Mouse (Mus musculus) lung, adult 2 months (tissue): Measurements from ENCODE around the gene Zfp27. TPM values are rescaled to one million over a fixed set of nuclear protein-coding genes. Genes with fewer than 3 reads are reported as not detected.
A peak's percentile ranks its signal among the peaks of the same experiment; 100 is the strongest.

Experiments used
- DNase-seq: peaks from one replicate; pipeline ENCODE4 v3.0.0; 2022
- H3K4me1 ChIP-seq: fragments of 200-500 bp; 2 replicates; pipeline ENCODE4 v1.6.1; 2011; ENCODE audit warnings: low read length; ENCODE audit not compliant: control insufficient read depth, insufficient read depth
- H3K4me3 ChIP-seq: fragments of 200-500 bp; replicated peaks from 2 replicates; pipeline ENCODE3; 2011; ENCODE audit warnings: low read depth, mild to moderate bottlenecking, control low read depth, low read length; ENCODE audit errors: extremely low read depth
- CTCF ChIP-seq: fragments of 200-500 bp; IDR thresholded peaks from 2 replicates; pipeline ENCODE4 v1.5.1; 2011; ENCODE audit warnings: mild to moderate bottlenecking, low read length, control low read depth; ENCODE audit not compliant: insufficient read depth
- POLR2A ChIP-seq: fragments of 200-500 bp; IDR thresholded peaks from 2 replicates; pipeline ENCODE4 v1.6.1; 2011; ENCODE audit warnings: low read depth, mild to moderate bottlenecking, control low read depth, low read length, borderline replicate concordance; ENCODE audit errors: extremely low read depth
- WGBS: fragments of 180-500 bp; shearing (Covaris S2); methylation state at CpG from one replicate; pipeline ENCODE4 v1.1.7; 2018; 5-methylcytosine and 5-hydroxymethylcytosine counted together
- polyA plus RNA-seq: library from polyadenylated mRNA; depleted of rRNA; stranded (reverse); fragments of >200 nt; gene quantifications from 2 replicates; pipeline ENCODE4 v1.2.3, GENCODE M21; 2012; rRNA removed

The Zfp27 gene
- polyA plus RNA-seq: 1.5 and 2.6 TPM in 2 replicates

DNA sequence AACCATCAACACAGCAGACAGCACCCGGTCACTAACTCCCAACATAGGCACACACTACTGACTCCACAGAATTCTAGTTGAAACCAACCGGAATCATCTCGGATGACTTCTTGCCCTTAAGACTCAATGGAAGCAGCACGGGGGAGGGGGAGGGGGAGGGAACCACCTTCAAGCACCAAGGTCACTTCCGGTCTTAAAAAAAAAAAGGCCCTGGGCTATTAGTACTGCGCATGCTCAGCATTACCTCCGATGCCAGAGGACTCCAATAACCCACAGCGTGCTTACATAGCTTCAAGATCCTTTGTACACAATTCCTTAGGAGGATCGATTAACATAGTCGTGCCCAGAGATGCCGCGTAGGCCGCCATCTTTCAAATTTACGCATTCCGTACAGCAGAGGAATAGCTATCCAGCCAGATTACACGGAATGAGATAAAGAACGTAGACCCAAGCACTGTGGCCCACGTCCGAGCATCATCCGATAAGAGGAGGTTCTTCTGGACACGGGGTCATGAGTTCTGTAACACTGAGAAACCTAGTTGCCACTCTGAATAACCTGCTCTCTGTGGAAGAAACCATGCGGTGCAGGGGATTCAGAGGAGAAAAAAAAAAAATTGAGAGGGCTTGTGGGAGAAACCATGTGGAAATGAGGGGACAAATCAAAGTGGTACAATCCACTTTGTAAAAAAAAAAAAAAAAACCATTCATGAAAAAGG lies at the start of gene Zfp27:
Gene Zfp27, minus strand, starts transcription at position 607 of the 716 bp plus-strand sequence.
- WGBS: under 1% methylated on average over 22 of the region's 22 CpGs
- DNase-seq: peak; percentile 57
- H3K4me3 ChIP-seq: peak within 1 kb of the TSS; percentile 95
- H3K4me1 ChIP-seq: no peaks in the 10 kb centered on the region; the same call in none of the 2 replicates
- TF ChIP-seq POLR2A (peak; percentile 45; the same call in 1 of the 2 replicates), CTCF (no peak)

DNA sequence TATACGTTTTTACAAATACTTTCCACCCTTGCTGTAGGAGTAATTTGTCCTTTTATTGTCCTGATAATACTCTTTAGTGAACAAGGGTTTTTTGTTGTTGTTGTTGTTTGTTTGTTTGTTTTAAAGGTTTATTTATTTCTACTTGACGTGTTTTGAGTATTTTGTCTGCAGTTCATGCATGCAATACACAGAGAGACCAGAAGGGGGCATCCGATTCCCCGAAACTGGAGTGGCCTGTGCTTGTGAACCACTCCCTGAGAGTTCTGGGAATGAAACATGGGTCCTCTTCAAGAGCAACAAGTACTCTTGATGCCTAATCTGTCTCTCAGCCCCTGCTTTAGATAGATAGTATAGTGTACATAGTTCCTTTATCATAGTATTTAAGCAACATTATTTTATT lies 48.4 kb upstream of the Zfp27 start:
- DNase-seq: peak; percentile 18
- no peak overlapping the region for H3K4me3 ChIP-seq
- TF ChIP-seq POLR2A (no peak), CTCF (peak; percentile 53)
- 17% methylated on average over 4 of the region's 4 CpGs for WGBS
- H3K4me1 ChIP-seq: no peaks in the 10 kb centered on the region; the same call in 1 of the 2 replicates

DNA sequence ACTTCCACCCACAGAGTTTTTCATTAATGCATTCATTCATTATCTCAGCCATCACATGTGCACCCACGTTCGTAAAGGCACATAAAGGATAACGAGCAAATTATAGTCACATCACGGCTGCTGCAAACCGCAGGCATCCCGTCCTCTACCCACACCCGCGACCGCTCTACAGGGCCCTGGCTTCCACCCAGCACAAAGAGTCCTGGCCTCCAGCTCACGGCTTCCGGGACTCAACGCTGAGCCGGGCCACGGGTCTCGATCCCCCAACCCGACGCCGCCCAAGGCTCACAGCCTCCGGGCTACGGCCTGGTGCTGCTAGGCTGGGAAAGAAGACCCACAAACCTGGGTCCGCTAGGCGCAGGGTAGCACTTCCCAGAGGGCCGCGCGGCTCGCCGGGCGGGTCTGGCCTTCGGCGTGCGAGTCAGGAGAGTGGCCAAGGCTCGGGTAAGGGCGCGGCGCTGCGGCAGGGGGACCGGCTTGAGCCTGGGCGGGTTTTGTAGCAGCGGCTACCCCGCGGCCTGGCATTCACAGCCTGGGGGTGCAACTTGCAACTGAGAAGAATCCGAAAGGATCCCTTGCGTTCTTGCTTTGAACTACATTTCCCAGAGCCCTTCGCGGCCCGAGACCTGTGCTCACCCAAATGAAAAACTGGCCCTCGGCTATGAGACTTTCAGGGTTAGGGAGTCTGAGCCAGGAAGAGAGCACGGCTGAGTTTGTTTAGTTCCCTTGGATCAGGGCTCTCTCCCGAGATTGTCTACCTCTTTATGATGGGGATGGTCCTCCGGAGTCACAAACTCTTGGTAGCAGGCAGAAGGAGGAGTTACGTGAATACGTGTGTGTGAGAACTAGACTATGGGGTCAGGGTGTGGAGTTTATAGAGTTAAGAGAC lies 47.4 kb upstream of the Zfp27 start, which contains the start of gene Zfp74:
Gene Zfp74, minus strand, starts transcription at position 577 of the 889 bp plus-strand sequence.
- WGBS: under 1% methylated on average over 52 of the region's 52 CpGs
- peak; percentile 74 for DNase-seq
- Histone ChIP-seq H3K4me1 (no peaks in the 10 kb centered on the region; the same call in 1 of the 2 replicates), H3K4me3 (peak within 1 kb of the TSS; percentile 80)
- TF ChIP-seq POLR2A: peak; percentile 28; the same call in 1 of the 2 replicates
- TF ChIP-seq CTCF: no peak

DNA sequence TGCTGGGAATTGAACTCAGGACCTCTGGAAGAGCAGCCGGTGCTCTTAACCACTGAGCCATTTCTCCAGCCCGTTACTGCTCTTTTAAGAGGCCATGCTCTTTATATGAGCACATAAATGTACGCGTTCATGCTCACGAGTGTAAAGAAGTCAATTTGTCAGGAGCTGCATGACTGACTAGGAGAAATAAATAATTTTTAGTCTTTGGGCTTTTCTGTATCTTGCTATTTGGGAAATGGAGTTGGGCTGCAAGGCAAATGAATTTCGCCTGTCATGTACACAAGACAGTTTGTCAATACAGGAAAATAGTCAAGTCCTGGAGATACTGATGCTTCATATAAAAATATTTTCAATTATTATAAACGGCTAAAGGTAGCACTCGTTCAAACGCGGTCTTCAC lies 46.7 kb upstream of the Zfp27 start:
- 31% methylated on average over 10 of the region's 10 CpGs for WGBS
- DNase-seq: no peak
- no peak for TF ChIP-seq POLR2A
- no peak for TF ChIP-seq CTCF
- Histone ChIP-seq H3K4me1 (no peaks in the 10 kb centered on the region; the same call in 1 of the 2 replicates), H3K4me3 (peak overlapping the region; percentile 80)

DNA sequence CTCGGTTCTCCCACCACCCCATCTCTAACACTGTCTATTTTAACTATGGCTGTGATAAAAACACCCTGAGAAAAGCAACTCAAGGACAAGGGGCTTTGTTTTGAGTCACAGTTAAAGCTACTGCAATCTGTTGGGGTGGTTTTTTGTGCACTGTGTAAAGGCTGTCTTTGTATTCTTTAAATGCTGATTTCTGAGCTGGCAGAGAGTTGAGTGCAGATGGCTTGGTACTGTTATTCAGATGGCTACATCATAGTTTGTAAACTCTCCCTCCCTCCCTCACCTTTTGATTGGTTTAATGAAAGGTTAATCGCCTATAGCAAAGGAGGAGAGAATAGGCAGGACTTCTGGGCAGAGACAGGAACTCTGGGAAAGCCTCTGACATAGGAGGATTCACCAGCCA lies 37.8 kb upstream of the Zfp27 start:
- Histone ChIP-seq H3K4me1 (no peaks in the 10 kb centered on the region), H3K4me3 (no peak overlapping the region)
- 83% methylated on average over 2 of the region's 2 CpGs for WGBS
- TF ChIP-seq POLR2A: no peak
- TF ChIP-seq CTCF: no peak
- DNase-seq: no peak

DNA sequence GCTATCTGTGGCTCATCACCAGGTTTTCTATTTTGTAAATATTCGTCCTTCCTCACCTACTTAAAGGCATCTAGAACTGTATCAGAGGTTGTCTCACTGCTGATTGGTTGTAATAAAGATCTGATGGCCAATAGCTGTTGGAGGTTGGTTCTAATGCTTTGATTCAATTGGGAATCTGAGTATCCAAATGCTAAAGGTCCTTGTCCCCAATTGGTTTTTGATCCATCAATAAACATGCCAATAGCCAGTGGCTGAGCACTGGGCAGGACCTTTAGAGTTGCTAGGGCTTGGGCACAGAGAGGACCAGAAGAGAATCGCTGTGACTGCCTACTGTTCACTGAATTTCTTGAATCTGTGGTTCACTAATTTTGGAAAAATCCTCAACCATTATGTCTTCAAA lies 37.3 kb upstream of the Zfp27 start:
- no peak for DNase-seq
- TF ChIP-seq POLR2A (no peak), CTCF (no peak)
- H3K4me3 ChIP-seq: no peak overlapping the region
- WGBS: 84% methylated on average over 2 of the region's 2 CpGs
- no peaks in the 10 kb centered on the region for H3K4me1 ChIP-seq

DNA sequence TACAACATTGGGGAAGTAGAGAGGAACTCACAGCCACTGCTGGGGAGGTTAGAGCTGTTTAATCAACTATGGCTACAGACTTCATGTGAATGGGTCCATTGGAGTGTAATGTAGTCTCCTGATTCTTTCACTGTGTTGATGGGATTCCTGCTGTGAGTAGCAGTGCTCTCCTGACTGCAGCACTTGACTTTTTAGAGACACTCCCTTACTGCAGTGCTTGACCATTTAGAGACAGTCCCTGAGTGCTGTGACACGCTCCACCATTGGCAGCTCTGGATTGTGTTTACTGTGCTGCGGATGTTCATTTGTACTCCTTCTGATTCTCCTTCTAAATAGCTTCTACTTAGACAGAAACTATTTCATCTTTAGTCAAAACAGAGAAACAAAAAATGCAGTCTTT lies 36.4 kb upstream of the Zfp27 start:
- Histone ChIP-seq H3K4me3 (no peak overlapping the region), H3K4me1 (no peaks in the 10 kb centered on the region)
- TF ChIP-seq CTCF: no peak
- TF ChIP-seq POLR2A: no peak
- DNase-seq: no peak
- 44% methylated on average over 2 of the region's 2 CpGs for WGBS

DNA sequence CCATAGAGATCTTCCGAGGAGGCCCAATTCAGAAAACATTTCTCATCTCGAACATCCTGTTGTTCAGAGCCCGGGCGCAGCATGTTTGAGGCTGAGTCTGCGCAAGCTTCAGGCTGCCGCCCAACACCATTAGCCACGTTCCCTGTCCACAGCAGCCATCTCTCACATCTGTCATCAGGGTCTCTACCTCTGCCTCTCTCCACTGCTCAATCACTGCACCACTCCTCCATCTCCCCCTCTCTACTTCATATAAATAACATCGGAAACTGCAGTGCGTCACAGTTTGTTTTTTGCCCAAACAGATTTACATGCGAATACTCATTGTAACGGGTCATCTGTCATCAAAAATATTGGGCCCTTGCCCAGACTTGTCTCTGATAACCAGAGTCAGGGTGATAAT lies 34.7 kb upstream of the Zfp27 start:
- no peaks in the 10 kb centered on the region for H3K4me1 ChIP-seq
- 76% methylated on average over 11 of the region's 11 CpGs for WGBS
- DNase-seq: no peak
- H3K4me3 ChIP-seq: no peak overlapping the region
- TF ChIP-seq POLR2A (no peak), CTCF (no peak)

DNA sequence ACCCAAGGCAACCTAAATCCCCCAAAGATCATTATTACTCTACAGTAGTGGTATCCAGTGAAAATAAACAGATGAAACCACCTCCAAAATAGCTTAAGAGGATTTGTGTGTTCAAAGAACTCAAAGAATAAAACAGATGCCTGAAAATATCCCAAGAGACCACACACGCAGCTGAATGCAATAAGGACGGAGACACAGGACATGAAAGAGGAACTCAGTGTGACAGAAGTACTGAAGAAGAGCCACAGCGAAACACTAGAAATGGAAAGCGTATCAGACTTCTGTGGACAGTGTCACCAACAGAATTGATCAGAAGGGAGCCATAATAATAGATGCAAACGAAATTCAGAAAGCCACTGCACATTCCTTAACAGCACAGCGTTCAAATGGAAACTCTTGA lies 32.5 kb upstream of the Zfp27 start:
- WGBS: 77% methylated on average over 6 of the region's 6 CpGs

More for the DNA sequence above, 32.5 kb upstream of the Zfp27 start:
- Histone ChIP-seq H3K4me1 (no peaks in the 10 kb centered on the region), H3K4me3 (no peak overlapping the region)
- DNase-seq: no peak
- TF ChIP-seq CTCF (no peak), POLR2A (no peak)
